Mouse (Mus musculus) hindbrain, embryonic 12.5 days (tissue): ENCODE measurements around the gene Thap3. TPM values are rescaled to one million over a fixed set of nuclear protein-coding genes. Genes with fewer than 3 reads are reported as not detected.
A peak's percentile ranks its signal among the peaks of the same experiment; 100 is the strongest.

ENCODE experiments used
- ATAC-seq: fragments of 200-750 bp; cut with Nextera tagmentation; 2 replicates; pipeline ENCODE4 v1.8.0; 2017; ENCODE audit warnings: moderate TSS enrichment; ENCODE audit not compliant: low FRiP score
- H3K27ac ChIP-seq: fragments of 300-500 bp; sonication (generic); 2 replicates; pipeline ENCODE4 v1.5.1; 2016; ENCODE audit warnings: mild to moderate bottlenecking
- H3K27me3 ChIP-seq: fragments of 300-500 bp; sonication (generic); 2 replicates; pipeline ENCODE4 v1.6.1; 2016; ENCODE audit warnings: mild to moderate bottlenecking
- H3K36me3 ChIP-seq: fragments of 300-500 bp; sonication (generic); 2 replicates; pipeline ENCODE4 v1.6.1; 2016; ENCODE audit warnings: mild to moderate bottlenecking
- H3K4me1 ChIP-seq: fragments of 300-500 bp; sonication (generic); 2 replicates; pipeline ENCODE4 v1.6.1; 2016
- H3K4me2 ChIP-seq: fragments of 300-500 bp; sonication (generic); replicated peaks from 2 replicates; pipeline ENCODE4 v1.6.1; 2016; ENCODE audit warnings: mild to moderate bottlenecking
- H3K4me3 ChIP-seq: fragments of 300-500 bp; sonication (generic); 2 replicates; pipeline ENCODE4 v1.5.1; 2016; ENCODE audit warnings: mild to moderate bottlenecking
- H3K9ac ChIP-seq: fragments of 300-500 bp; sonication (generic); 2 replicates; pipeline ENCODE4 v1.6.1; 2016; ENCODE audit warnings: mild to moderate bottlenecking, moderate library complexity
- H3K9me3 ChIP-seq: fragments of 300-500 bp; sonication (generic); replicated peaks from 2 replicates; pipeline ENCODE4 v1.6.1; 2016; ENCODE audit warnings: mild to moderate bottlenecking
- WGBS: fragments of 180-500 bp; shearing (Covaris S2); methylation state at CpG from one replicate; pipeline ENCODE4 v1.1.7; 2016; 5-methylcytosine and 5-hydroxymethylcytosine counted together
- polyA plus RNA-seq: library from polyadenylated mRNA; unstranded; fragments of >200 nt; fragmentation: Nextera tagmentation; extraction: Ambion mirVana; gene quantifications from 2 replicates; pipeline ENCODE4 v1.2.1, GENCODE M21; 2016

Gene Thap3
- polyA plus RNA-seq, 1 experiment from 2014 or later = 37.0 TPM

- Histone ChIP-seq H3K9ac (no peak overlapping the region), H3K27me3 (no peaks in the 10 kb centered on the region), H3K4me2 (no peak overlapping the region), H3K36me3 (peaks cover 51% of the 10 kb centered on the region), H3K4me3 (no peak overlapping the region), H3K9me3 (peaks cover 3% of the 10 kb centered on the region), H3K27ac (no peak overlapping the region), H3K4me1 (peaks cover 11% of the 10 kb centered on the region)
- WGBS = 71% methylated on average over 10 of the region's 10 CpGs
- ATAC-seq = no peak
Measured at GRCm38 (mm10) chr4:151972221-151972967, 16.4 kb downstream of the Thap3 start.

GRCm38 (mm10) chr4:151968204-151968921, 20.4 kb downstream of the Thap3 start:
- Histone ChIP-seq H3K9me3 (no peaks in the 10 kb centered on the region), H3K9ac (no peak overlapping the region), H3K27ac (peak overlapping the region; percentile 60), H3K4me1 (peaks cover 11% of the 10 kb centered on the region), H3K27me3 (no peaks in the 10 kb centered on the region), H3K4me2 (no peak overlapping the region), H3K36me3 (peaks cover 40% of the 10 kb centered on the region), H3K4me3 (no peak overlapping the region)
- ATAC-seq = peak; percentile 61
- 81% methylated on average over 26 of the region's 26 CpGs for WGBS

GRCm38 (mm10) chr4:151962817-151963216, 26.0 kb downstream of the Thap3 start:
- Histone ChIP-seq H3K4me2 (no peak overlapping the region), H3K36me3 (peaks cover 64% of the 10 kb centered on the region), H3K4me3 (no peak overlapping the region), H3K4me1 (no peaks in the 10 kb centered on the region), H3K27ac (no peak overlapping the region), H3K27me3 (no peaks in the 10 kb centered on the region), H3K9ac (no peak overlapping the region), H3K9me3 (no peaks in the 10 kb centered on the region)
- no peak for ATAC-seq
- WGBS = 83% methylated on average over 3 of the region's 3 CpGs

GRCm38 (mm10) chr4:151960513-151960854, 28.3 kb downstream of the Thap3 start:
- Histone ChIP-seq H3K4me1 (no peaks in the 10 kb centered on the region), H3K4me3 (no peak overlapping the region), H3K9ac (no peak overlapping the region), H3K27me3 (no peaks in the 10 kb centered on the region), H3K9me3 (no peaks in the 10 kb centered on the region), H3K27ac (no peak overlapping the region), H3K4me2 (no peak overlapping the region), H3K36me3 (peaks cover 80% of the 10 kb centered on the region)
- WGBS = 94% methylated on average over 3 of the region's 3 CpGs
- no peak for ATAC-seq

GRCm38 (mm10) chr4:151959849-151960512, 28.8 kb downstream of the Thap3 start:
- Histone ChIP-seq H3K27ac (no peak overlapping the region), H3K4me1 (no peaks in the 10 kb centered on the region), H3K9me3 (no peaks in the 10 kb centered on the region), H3K27me3 (no peaks in the 10 kb centered on the region), H3K9ac (no peak overlapping the region), H3K36me3 (peaks cover 79% of the 10 kb centered on the region), H3K4me2 (no peak overlapping the region), H3K4me3 (no peak overlapping the region)
- no peak for ATAC-seq
- 95% methylated on average over 11 of the region's 11 CpGs for WGBS

GRCm38 (mm10) chr4:151957584-151958315, 31.0 kb downstream of the Thap3 start:
- Histone ChIP-seq H3K4me3 (no peak overlapping the region), H3K9me3 (no peaks in the 10 kb centered on the region), H3K9ac (no peak overlapping the region), H3K27me3 (no peaks in the 10 kb centered on the region), H3K4me2 (no peak overlapping the region), H3K4me1 (no peaks in the 10 kb centered on the region), H3K36me3 (peaks cover 80% of the 10 kb centered on the region), H3K27ac (no peak overlapping the region)
- no peak for ATAC-seq
- 88% methylated on average over 9 of the region's 9 CpGs for WGBS

- Histone ChIP-seq H3K27me3 (no peaks in the 10 kb centered on the region), H3K4me2 (no peak overlapping the region), H3K36me3 (peaks cover 78% of the 10 kb centered on the region), H3K27ac (no peak overlapping the region; the same call in 1 of the 2 replicates), H3K4me3 (no peak overlapping the region), H3K9me3 (no peaks in the 10 kb centered on the region), H3K9ac (no peak overlapping the region), H3K4me1 (no peaks in the 10 kb centered on the region)
- WGBS = 100% methylated on average over 1 of the region's 1 CpGs
- no peak for ATAC-seq
Measured at GRCm38 (mm10) chr4:151955791-151956190, 33.0 kb downstream of the Thap3 start.

- Histone ChIP-seq H3K4me3 (no peak overlapping the region), H3K27me3 (no peaks in the 10 kb centered on the region), H3K4me2 (no peak overlapping the region), H3K27ac (no peak overlapping the region), H3K9me3 (no peaks in the 10 kb centered on the region), H3K9ac (no peak overlapping the region), H3K36me3 (peaks cover 58% of the 10 kb centered on the region), H3K4me1 (no peaks in the 10 kb centered on the region)
- 84% methylated on average over 6 of the region's 6 CpGs for WGBS
- ATAC-seq = no peak
Measured at GRCm38 (mm10) chr4:151953209-151953608, 35.6 kb downstream of the Thap3 start.

GRCm38 (mm10) chr4:151948497-151949471, 40.0 kb downstream of the Thap3 start:
- H3K4me1 ChIP-seq = no peaks in the 10 kb centered on the region
- ATAC-seq = no peak
- H3K9ac ChIP-seq = 0 out of 2 replicates have a peak overlapping the region, but pooled peaks have one; percentile 27
- H3K9me3 ChIP-seq = no peaks in the 10 kb centered on the region
- peaks cover 24% of the 10 kb centered on the region for H3K36me3 ChIP-seq
- H3K27me3 ChIP-seq = no peaks in the 10 kb centered on the region
- 91% methylated on average over 14 of the region's 14 CpGs for WGBS
- H3K27ac ChIP-seq = no peak overlapping the region
- no peak overlapping the region for H3K4me2 ChIP-seq
- no peak overlapping the region for H3K4me3 ChIP-seq

- no peak overlapping the region for H3K4me3 ChIP-seq
- H3K4me1 ChIP-seq = no peaks in the 10 kb centered on the region
- WGBS = 96% methylated on average over 11 of the region's 11 CpGs
- no peaks in the 10 kb centered on the region for H3K9me3 ChIP-seq
- no peak overlapping the region for H3K4me2 ChIP-seq
- 0 out of 2 replicates have a peak, but pooled peaks cover 3% of the 10 kb centered on the region for H3K36me3 ChIP-seq
- ATAC-seq = no peak
- no peak overlapping the region for H3K9ac ChIP-seq
- H3K27me3 ChIP-seq = no peaks in the 10 kb centered on the region
- H3K27ac ChIP-seq = no peak overlapping the region
Measured at GRCm38 (mm10) chr4:151946211-151946610, 42.6 kb downstream of the Thap3 start.

GRCm38 (mm10) chr4:151938089-151938488, 50.7 kb downstream of the Thap3 start:
- Histone ChIP-seq H3K4me3 (no peak overlapping the region), H3K27me3 (no peaks in the 10 kb centered on the region), H3K36me3 (0 out of 2 replicates have a peak, but pooled peaks cover 3% of the 10 kb centered on the region), H3K4me2 (no peak overlapping the region), H3K27ac (no peak overlapping the region), H3K9me3 (no peaks in the 10 kb centered on the region), H3K9ac (no peak overlapping the region), H3K4me1 (peaks cover 21% of the 10 kb centered on the region)
- ATAC-seq = no peak
- 95% methylated on average over 3 of the region's 3 CpGs for WGBS
